Mouse (Mus musculus): ENCODE measurements around the gene Lect2.

GRCm38 (mm10) chr13:56571645-56572044 lies 23.3 kb upstream of the Lect2 start:
- TF ChIP-seq GATA1 (IDR thresholded peaks at IDR 0.05; ENCODE audit: borderline replicate concordance, low read length), result no peak
- no peak for TF ChIP-seq FLI1 (IDR thresholded peaks at IDR 0.05; ENCODE audit: low read length)
